Mouse (Mus musculus) heart, embryonic 14.5 days (tissue): ENCODE results near the gene Apoc4. TPM values are rescaled to one million over a fixed set of nuclear protein-coding genes. Genes with fewer than 3 reads are reported as not detected.

ENCODE experiments used
- ATAC-seq: fragments of 200-750 bp; cut with Nextera tagmentation; 2 replicates; pipeline ENCODE4 v1.8.0; 2017; ENCODE audit warnings: low read depth, moderate TSS enrichment; ENCODE audit not compliant: insufficient number of reproducible peaks, insufficient read depth, low FRiP score
- H3K27ac ChIP-seq, 2 experiments: fragments of 200-500 bp in 1 of 2; fragments of 300-500 bp in 1 of 2; sonication (generic) in 1 of 2; replicated peaks in 1 of 2; 2 replicates each; pipeline ENCODE4 v1.5.1; 2012 to 2014; ENCODE audit warnings: low read depth in 2 of 2, low read length in 2 of 2, control low read depth in 1 of 2, mild to moderate bottlenecking in 1 of 2, mixed read lengths in 1 of 2; ENCODE audit not compliant: control insufficient read depth in 1 of 2, insufficient read depth in 1 of 2
- H3K27me3 ChIP-seq: fragments of 300-500 bp; sonication (generic); 2 replicates; pipeline ENCODE4 v1.6.1; 2014; ENCODE audit warnings: mild to moderate bottlenecking, low read length, control low read depth; ENCODE audit not compliant: control insufficient read depth, insufficient read depth
- H3K36me3 ChIP-seq: fragments of 300-500 bp; sonication (generic); 2 replicates; pipeline ENCODE4 v1.6.1; 2014; ENCODE audit warnings: mild to moderate bottlenecking, control low read depth, low read length, mixed read lengths; ENCODE audit not compliant: control insufficient read depth, insufficient read depth
- H3K4me1 ChIP-seq, 2 experiments: fragments of 200-500 bp in 1 of 2; fragments of 300-500 bp in 1 of 2; sonication (generic) in 1 of 2; 2 replicates each; pipeline ENCODE4 v1.6.1; 2012 to 2014; ENCODE audit warnings: low read length in 2 of 2, control low read depth in 1 of 2, mixed read lengths in 1 of 2; ENCODE audit not compliant: control insufficient read depth in 2 of 2, insufficient read depth in 2 of 2
- H3K4me2 ChIP-seq: fragments of 300-500 bp; sonication (generic); 2 replicates; pipeline ENCODE4 v1.6.1; 2014; ENCODE audit warnings: mild to moderate bottlenecking, low read length
- H3K4me3 ChIP-seq, 2 experiments: fragments of 200-500 bp in 1 of 2; fragments of 300-500 bp in 1 of 2; sonication (generic) in 1 of 2; 2 replicates each; pipeline ENCODE4 v1.5.1; 2012 to 2014; ENCODE audit warnings: low read length in 2 of 2, mild to moderate bottlenecking in 2 of 2, control low read depth in 1 of 2, low read depth in 1 of 2, moderate library complexity in 1 of 2; ENCODE audit not compliant: control insufficient read depth in 1 of 2, insufficient read depth in 1 of 2
- H3K9ac ChIP-seq: fragments of 300-500 bp; sonication (generic); 2 replicates; pipeline ENCODE4 v1.6.1; 2014; ENCODE audit warnings: mild to moderate bottlenecking, low read length
- H3K9me3 ChIP-seq: fragments of 300-500 bp; sonication (generic); 2 replicates; pipeline ENCODE4 v1.6.1; 2016; ENCODE audit warnings: low read length, control low read depth; ENCODE audit not compliant: control insufficient read depth
- WGBS: fragments of 180-500 bp; shearing (Covaris S2); extraction: QIAGEN DNeasy Blood & Tissue Kit; methylation state at CpG from one replicate; pipeline ENCODE4 v1.1.7; 2014; 5-methylcytosine and 5-hydroxymethylcytosine counted together
- polyA plus RNA-seq: library from polyadenylated mRNA; unstranded; fragments of >200 nt; fragmentation: Nextera tagmentation; extraction: Ambion mirVana; gene quantifications from 2 replicates; pipeline ENCODE4 v1.2.1, GENCODE M21; 2014

Apoc4 gene
- polyA plus RNA-seq, 1 experiment from 2014 or later: 0.31 TPM

- Histone ChIP-seq H3K27me3 (no peaks in the 10 kb centered on the region), H3K9ac (no peak overlapping the region), H3K27ac (no peak overlapping the region), H3K4me2 (no peak overlapping the region), H3K36me3 (no peaks in the 10 kb centered on the region), H3K4me1 (no peaks in the 10 kb centered on the region), H3K4me3 (no peak overlapping the region), H3K9me3 (no peaks in the 10 kb centered on the region)
- no peak for ATAC-seq
- WGBS: 84% methylated on average over 6 of the region's 6 CpGs
These were observed 5.2 kb upstream of the Apoc4 start for GRCm38 (mm10) chr7:19686521-19686920.

GRCm38 (mm10) chr7:19685374-19685773 lies 4.1 kb upstream of the Apoc4 start:
- Histone ChIP-seq H3K36me3 (no peaks in the 10 kb centered on the region), H3K4me2 (no peak overlapping the region), H3K9ac (no peak overlapping the region), H3K4me3 (no peak overlapping the region), H3K27me3 (no peaks in the 10 kb centered on the region), H3K9me3 (no peaks in the 10 kb centered on the region), H3K4me1 (peaks cover 0 to 4% of the 10 kb centered on the region in 2 experiments; a peak in 1 of 4 replicates), H3K27ac (no peak overlapping the region)
- no peak for ATAC-seq
- 56% methylated on average over 4 of the region's 4 CpGs for WGBS

GRCm38 (mm10) chr7:19683771-19684201 lies 2.5 kb upstream of the Apoc4 start:
- ATAC-seq: no peak
- WGBS: 82% methylated on average over 6 of the region's 6 CpGs
- Histone ChIP-seq H3K4me3 (no peak overlapping the region), H3K9ac (no peak overlapping the region), H3K4me2 (no peak overlapping the region), H3K9me3 (no peaks in the 10 kb centered on the region), H3K27me3 (no peaks in the 10 kb centered on the region), H3K4me1 (peaks cover 0 to 4% of the 10 kb centered on the region in 2 experiments; a peak in 1 of 4 replicates), H3K27ac (no peak overlapping the region), H3K36me3 (no peaks in the 10 kb centered on the region)

DNA sequence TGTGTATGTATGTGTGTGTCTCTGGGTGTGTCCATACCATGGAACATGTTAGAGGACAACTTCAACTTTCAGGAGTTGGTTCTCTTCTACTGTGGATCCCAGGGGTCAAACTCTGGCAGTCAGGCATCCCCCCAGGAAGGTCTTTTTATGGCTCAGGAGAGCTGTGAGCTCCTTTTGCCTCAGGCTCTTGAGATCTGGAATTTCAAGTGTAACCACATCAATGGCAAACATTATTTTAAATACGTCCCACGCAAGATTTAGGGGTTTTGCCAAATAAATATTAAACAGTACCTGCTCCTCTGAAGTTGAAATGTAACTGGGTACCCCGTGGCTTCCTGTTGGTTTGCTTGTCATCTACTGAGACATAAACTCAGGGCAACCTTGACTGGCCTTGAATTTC lies 1.7 kb upstream of the Apoc4 start:
- H3K27me3 ChIP-seq: no peaks in the 10 kb centered on the region
- no peak overlapping the region for H3K4me3 ChIP-seq
- no peaks in the 10 kb centered on the region for H3K36me3 ChIP-seq
- WGBS: 62% methylated on average over 3 of the region's 3 CpGs
- no peaks in the 10 kb centered on the region for H3K9me3 ChIP-seq
- no peak overlapping the region for H3K27ac ChIP-seq
- no peak overlapping the region for H3K4me2 ChIP-seq
- no peak for ATAC-seq
- peaks cover 0 to 4% of the 10 kb centered on the region in 2 experiments; a peak in 1 of 4 replicates for H3K4me1 ChIP-seq
- no peak overlapping the region for H3K9ac ChIP-seq

DNA sequence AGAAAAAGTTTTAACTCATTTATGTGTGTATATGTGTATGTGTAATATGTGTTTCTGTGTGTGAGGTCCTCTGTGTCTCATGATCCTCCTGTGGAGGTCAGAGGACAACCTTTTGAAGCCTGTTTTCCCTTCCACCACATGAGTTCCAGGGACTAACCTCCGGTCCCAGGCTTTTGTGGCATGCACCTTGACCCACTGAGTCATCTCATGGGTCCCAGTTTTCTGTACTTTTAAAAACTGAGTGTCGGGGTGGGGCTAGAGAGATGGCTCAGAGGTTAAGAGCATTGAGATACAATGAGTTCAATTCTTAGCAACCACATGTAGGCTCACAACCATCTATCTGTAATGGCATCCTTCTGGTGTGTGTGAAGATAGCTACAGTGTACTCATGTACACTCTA lies 577 bp downstream of the Apoc4 start:
- Histone ChIP-seq H3K9ac (no peak overlapping the region), H3K9me3 (no peaks in the 10 kb centered on the region), H3K4me2 (no peak overlapping the region), H3K27ac (no peak overlapping the region), H3K4me1 (peaks cover 0 to 4% of the 10 kb centered on the region in 2 experiments; a peak in 1 of 4 replicates), H3K27me3 (no peaks in the 10 kb centered on the region), H3K4me3 (no peak overlapping the region), H3K36me3 (no peaks in the 10 kb centered on the region)
- WGBS: 91% methylated on average over 2 of the region's 2 CpGs
- no peak for ATAC-seq

DNA sequence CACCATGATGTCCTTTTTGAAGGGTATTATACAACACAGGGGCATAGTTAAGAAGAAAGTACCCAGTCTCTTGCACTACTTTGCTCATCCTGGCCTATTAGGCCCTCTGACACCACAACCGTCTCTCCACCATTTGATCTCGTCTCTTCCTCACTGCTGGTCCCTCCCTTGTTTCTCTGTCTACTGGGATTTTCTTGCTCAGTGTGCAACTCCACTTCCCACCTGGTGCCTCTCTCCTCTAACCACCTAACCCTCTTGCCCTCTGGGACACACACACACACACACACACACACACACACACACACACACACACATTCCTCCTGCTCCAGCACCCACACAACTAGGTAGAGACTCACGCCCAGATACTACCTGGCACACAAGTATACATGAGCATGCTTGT lies 2.4 kb downstream of the Apoc4 start:
- no peak for ATAC-seq
- no peaks in the 10 kb centered on the region for H3K36me3 ChIP-seq
- no peaks in the 10 kb centered on the region for H3K9me3 ChIP-seq
- 89% methylated on average over 3 of the region's 3 CpGs for WGBS
- H3K27me3 ChIP-seq: no peaks in the 10 kb centered on the region
- peaks cover 0 to 4% of the 10 kb centered on the region in 2 experiments; a peak in 1 of 4 replicates for H3K4me1 ChIP-seq
- no peak overlapping the region for H3K4me2 ChIP-seq
- H3K4me3 ChIP-seq: no peak overlapping the region
- no peak overlapping the region for H3K9ac ChIP-seq
- no peak overlapping the region for H3K27ac ChIP-seq

DNA sequence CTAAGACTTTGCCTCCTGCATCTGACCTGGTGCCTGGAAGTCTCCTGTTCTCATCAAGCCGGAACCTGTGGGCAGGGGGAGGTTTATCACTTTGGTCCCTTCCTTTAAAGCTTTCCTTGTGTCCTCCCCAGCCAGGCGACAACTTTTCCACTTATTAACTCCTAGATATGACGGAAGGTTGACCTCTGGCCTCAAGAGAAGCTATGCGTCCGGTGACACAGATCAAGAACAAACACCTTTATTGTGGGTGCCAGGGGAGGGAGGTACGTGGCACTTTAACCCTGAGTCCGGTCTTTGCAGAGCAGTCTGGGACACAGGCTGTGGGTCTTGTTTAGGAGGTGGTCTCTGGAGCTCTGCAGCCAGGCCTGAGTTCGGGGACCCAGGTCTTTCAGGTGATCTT lies 3.4 kb downstream of the Apoc4 start, which contains the start of gene Apoc2:
Gene Apoc2, minus strand, starts transcription at position 70 of the 400 bp plus-strand sequence.
- H3K27me3 ChIP-seq: no peaks in the 10 kb centered on the region
- 61% methylated on average over 8 of the region's 8 CpGs for WGBS
- no peak within 1 kb of the TSS for H3K9ac ChIP-seq
- H3K4me1 ChIP-seq: peaks cover 0 to 4% of the 10 kb centered on the region in 2 experiments; a peak in 1 of 4 replicates
- no peaks in the 10 kb centered on the region for H3K9me3 ChIP-seq
- no peak within 1 kb of the TSS for H3K4me2 ChIP-seq
- no peak for ATAC-seq
- H3K36me3 ChIP-seq: no peaks in the 10 kb centered on the region
- no peak within 1 kb of the TSS for H3K27ac ChIP-seq
- H3K4me3 ChIP-seq: no peak within 1 kb of the TSS

- WGBS: 44% methylated on average over 1 of the region's 1 CpGs
- H3K4me3 ChIP-seq: no peak overlapping the region
- peaks cover 0 to 4% of the 10 kb centered on the region in 2 experiments; a peak in 1 of 4 replicates for H3K4me1 ChIP-seq
- no peak overlapping the region for H3K4me2 ChIP-seq
- H3K9me3 ChIP-seq: no peaks in the 10 kb centered on the region
- no peaks in the 10 kb centered on the region for H3K27me3 ChIP-seq
- no peak overlapping the region for H3K9ac ChIP-seq
- no peak overlapping the region for H3K27ac ChIP-seq
- H3K36me3 ChIP-seq: no peaks in the 10 kb centered on the region
- no peak for ATAC-seq
These were observed 4.6 kb downstream of the Apoc4 start for GRCm38 (mm10) chr7:19676662-19677061.
